Mouse (Mus musculus) c-Kit-positive CD71-positive TER-119-negative erythroid progenitor cells, embryonic 14.5 days (primary cell): ENCODE data around the gene Gm3264.
"Not testable (repeated sequence)": the region's sequence is repeated elsewhere in the genome, so short reads cannot be mapped to it uniquely, and the experiment has no call there.

Experiments
- DNase-seq: peaks from one replicate; pipeline ENCODE4 v3.0.0-alpha.2; 2013; ENCODE audit warnings: low read depth

Gm3264 gene

DNA sequence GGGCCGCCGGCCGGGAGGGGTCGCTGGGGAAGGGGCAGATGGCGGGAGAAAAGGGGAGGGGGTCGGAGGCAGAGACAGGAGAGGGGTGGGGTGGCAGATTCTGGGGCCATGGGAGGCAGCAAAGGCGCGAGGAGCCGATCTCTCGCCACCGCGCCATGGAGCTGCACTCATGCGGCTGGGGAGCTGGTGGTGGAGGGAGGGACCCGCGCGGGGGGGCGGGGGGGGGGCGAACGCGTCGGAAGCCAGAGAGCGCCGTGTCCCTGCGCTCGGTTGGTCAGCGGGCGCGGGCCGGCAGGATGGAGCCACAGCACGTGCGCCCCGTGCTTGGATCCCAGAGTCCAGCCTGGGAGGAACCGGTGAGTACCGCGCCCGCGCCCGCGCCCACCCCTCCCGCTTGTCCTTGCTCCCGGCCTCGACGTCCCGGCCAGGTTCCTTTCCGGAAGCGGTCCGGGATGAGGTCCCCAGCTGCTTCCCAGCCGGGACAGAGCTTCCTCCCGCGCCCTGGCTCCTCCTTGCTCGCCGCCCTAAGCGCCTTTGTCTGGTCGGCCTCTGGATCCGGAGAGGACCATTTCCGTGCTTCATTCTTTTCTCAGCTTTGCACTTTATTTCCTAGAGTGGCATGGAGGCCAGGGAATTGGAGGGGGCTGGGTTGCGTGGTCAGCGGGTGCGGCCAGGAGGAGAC is at the start of gene Gm3264:
TSS of gene Gm3264 (plus strand) at position 278 of the 682 bp plus-strand sequence.
- DNase-seq: not testable (repeated sequence)

DNA sequence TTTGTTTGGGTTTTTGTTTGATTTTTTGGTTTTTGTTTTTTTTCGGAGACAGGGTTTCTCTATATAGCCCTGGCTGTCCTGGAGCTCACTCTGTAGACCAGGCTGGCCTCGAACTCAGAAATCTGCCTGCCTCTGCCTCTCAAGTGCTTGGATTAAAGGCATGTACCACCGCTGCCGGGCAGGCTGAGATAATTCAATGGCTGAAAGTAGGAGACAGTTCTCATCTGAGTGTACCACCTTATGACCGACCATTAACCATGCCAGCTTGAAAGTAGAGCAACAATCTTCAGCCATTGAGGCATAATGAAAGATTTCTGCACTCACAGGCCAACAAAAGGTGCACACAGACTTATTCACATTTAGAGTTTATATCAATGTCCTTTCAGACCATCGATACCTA is 49.0 kb upstream of the Gm3264 start:
- DNase-seq: not testable (repeated sequence)

DNA sequence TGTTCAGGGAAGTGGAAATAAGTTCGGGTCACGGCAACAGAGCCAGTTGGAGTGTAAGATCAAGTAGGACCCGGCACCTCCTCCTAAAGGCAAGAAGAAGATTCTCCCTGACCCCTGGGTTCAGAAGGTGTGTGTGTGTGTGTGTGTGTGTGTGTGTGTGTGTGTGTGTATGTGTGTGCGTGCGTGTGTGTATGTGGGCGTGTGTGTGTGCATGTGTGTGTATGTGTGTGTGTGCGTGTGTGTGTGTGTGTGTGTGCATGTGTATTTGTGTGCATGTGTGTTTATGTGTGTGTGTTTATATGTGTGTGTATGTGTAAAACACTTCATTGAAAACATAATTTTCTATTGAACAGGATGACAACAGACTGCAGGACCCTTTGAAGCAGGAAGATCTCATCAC is 33.4 kb upstream of the Gm3264 start:
- DNase-seq: not testable (repeated sequence)

DNA sequence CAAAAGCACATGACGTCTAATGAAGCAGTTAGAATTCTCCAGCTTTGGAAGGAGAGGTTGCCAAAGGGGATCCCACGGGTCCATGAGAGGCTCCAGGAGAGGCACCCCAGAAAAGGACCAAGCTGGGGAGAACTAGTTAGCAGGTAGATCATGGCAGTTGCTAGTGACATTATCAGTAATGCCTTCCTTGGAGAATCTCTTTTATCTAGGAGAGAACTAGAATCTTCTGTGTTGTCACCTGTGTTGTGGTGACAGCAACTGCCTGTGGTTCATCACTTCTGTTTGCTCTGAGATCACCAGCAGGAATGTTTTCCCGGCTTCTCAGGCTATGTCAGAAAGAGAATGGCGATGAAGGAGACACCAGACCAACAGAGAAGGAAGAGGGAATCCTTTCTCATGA is 17.6 kb upstream of the Gm3264 start, which contains the start of gene Gm3269:
TSS of gene Gm3269 (plus strand) at position 301 of the 400 bp plus-strand sequence.
- DNase-seq: not testable (repeated sequence)

DNA sequence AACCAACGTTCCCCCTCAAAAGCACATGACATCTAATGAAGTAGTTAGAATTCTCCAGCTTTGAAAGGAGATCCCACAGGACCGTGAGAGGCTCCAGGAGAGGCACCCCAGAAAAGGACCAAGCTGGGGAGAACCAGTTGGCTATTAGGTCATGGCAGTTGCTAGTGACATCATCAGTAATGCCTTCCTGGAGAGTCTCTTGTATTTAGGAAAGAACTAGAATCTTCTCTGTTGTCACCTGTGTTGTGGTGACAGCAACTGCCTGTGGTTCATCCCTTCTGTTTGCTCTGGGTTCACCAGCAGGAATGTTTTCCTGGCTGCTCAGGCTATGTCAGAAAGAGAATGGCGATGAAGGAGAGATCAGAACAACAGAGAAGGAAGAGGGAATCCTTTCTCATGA is 36.7 kb downstream of the Gm3264 start, which contains the start of gene Gm3278:
TSS of gene Gm3278 (plus strand) at position 301 of the 400 bp plus-strand sequence.
- DNase-seq: not testable (repeated sequence)
